Mouse (Mus musculus): ENCODE measurements around the gene Uvrag.

GRCm38 (mm10) chr7:99020353-99020752, 120.6 kb downstream of the Uvrag start:
- no peak for TF ChIP-seq POLR2A (IDR thresholded peaks at IDR 0.05; ENCODE audit: borderline replicate concordance, extremely low read depth, insufficient read depth, insufficient read length, poor library complexity, severe bottlenecking)
- TF ChIP-seq CTCF (IDR thresholded peaks at IDR 0.05; ENCODE audit: borderline replicate concordance, extremely low read depth, insufficient read depth, insufficient read length), result no peak

Measured in brain, embryonic 14.5 days (tissue).